Mouse (Mus musculus) embryonic fibroblast, embryonic 13.5 days (primary cell): ENCODE data around the gene Mff.

Source experiments
- CTCF ChIP-seq: IDR thresholded peaks from 2 replicates; pipeline ENCODE4 v1.5.1; 2011; ENCODE audit warnings: mild to moderate bottlenecking, control low read depth, low read length, moderate library complexity, borderline replicate concordance; ENCODE audit not compliant: insufficient read depth
- POLR2A ChIP-seq: IDR thresholded peaks from 2 replicates; pipeline ENCODE4 v1.6.1; 2011; ENCODE audit warnings: low read depth, mild to moderate bottlenecking, control low read depth, low read length, moderate library complexity

- peak; percentile 43; the same call in 1 of the 2 replicates for TF ChIP-seq CTCF
- no peak for TF ChIP-seq POLR2A
These were observed 62.7 kb downstream of the Mff start for GRCm38 (mm10) chr1:82787414-82787813.
